8 mouse cellular contexts compared by ENCODE assay signal in the genomic region with DNA sequence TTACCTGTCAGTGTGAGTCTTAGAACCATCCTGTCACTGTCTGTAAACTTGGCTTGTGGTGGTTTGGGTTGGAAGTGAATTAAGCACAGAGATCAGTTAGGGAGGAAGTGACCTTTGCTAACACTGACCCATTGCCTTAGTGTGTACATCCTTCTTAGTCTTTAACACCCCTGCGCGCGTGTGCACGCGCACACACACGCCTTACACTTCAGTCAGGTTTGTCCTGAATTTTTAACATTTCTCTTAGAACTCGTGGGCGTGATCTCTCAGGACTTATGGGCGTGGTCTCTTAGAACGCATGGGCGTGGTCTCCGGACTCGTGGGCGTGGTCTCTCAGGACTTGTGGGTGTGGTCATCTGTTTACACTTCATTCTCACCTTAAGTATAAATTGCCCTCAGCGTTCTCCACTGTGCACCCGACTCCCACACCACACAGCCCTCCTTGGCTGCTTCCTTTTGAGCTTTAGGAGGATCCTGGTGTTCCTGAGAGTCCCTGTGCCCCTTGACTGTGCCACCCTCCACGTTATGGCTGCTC. TPM values are rescaled to one million over a fixed set of nuclear protein-coding genes. Genes with fewer than 3 reads are reported as not detected.
DNase-seq lines count a peak whose midpoint lies in the region; ATAC-seq and TF ChIP-seq lines count a peak whose summit lies in the region.
"Had no signal": no experiment of that assay in that cellular context is flagged by ENCODE, and none has a peak within 500 bp of the region (broad histone marks: within the 10 kb centered on the region; RNA-seq: fewer than 3 reads in every experiment).

No protein-coding gene starts in this region.

- H3K27me3 ChIP-seq in lung, embryonic 15.5 days, result no peaks in the 10 kb centered on the region
- no peaks in the 10 kb centered on the region for H3K27me3 ChIP-seq in erythroblast, embryonic 14.5 days (ENCODE audit: control insufficient read depth)
- no peaks in the 10 kb centered on the region for H3K27me3 ChIP-seq in forebrain, embryonic 12.5 days

- no peak overlapping the region for H3K4me3 ChIP-seq in lung, embryonic 15.5 days
- H3K4me3 ChIP-seq in lung, adult 2 months (replicated peaks; ENCODE audit: extremely low read depth, low read depth, low read length), result no peak overlapping the region
- H3K4me3 ChIP-seq in bone marrow, adult 2 months (replicated peaks; ENCODE audit: control insufficient read depth, low read depth, low read length), result no peak overlapping the region
- peak overlapping the region; percentile 5 for H3K4me3 ChIP-seq in erythroblast, embryonic 14.5 days (replicated peaks)
- no peak overlapping the region for H3K4me3 ChIP-seq in forebrain, embryonic 12.5 days (replicated peaks)

- H3K4me1 ChIP-seq in lung, embryonic 15.5 days, result peaks cover 38% of the 10 kb centered on the region
- H3K4me1 ChIP-seq in lung, adult 2 months (ENCODE audit: control insufficient read depth, insufficient read depth, low read length), result peaks cover 39% of the 10 kb centered on the region
- H3K4me1 ChIP-seq in bone marrow, adult 2 months (ENCODE audit: control insufficient read depth, insufficient read depth, low read length), result peaks cover 10% of the 10 kb centered on the region
- peaks cover 37% of the 10 kb centered on the region for H3K4me1 ChIP-seq in erythroblast, embryonic 14.5 days (ENCODE audit: control insufficient read depth)
- peaks cover 32% of the 10 kb centered on the region for H3K4me1 ChIP-seq in forebrain, embryonic 12.5 days

- H3K36me3 ChIP-seq in lung, embryonic 15.5 days, result 0 out of 2 replicates have a peak, but pooled peaks cover 4% of the 10 kb centered on the region
- peaks cover 5% of the 10 kb centered on the region; the same call in 1 of the 2 replicates for H3K36me3 ChIP-seq in erythroblast, embryonic 14.5 days (ENCODE audit: control insufficient read depth)
- H3K36me3 ChIP-seq in forebrain, embryonic 12.5 days (replicated peaks), result peaks cover 11% of the 10 kb centered on the region; the same call in 1 of the 2 replicates

- no peaks in the 10 kb centered on the region for H3K9me3 ChIP-seq in lung, embryonic 15.5 days
- H3K9me3 ChIP-seq in erythroblast, embryonic 14.5 days (ENCODE audit: control insufficient read depth, low read length), result no peaks in the 10 kb centered on the region
- H3K9me3 ChIP-seq in forebrain, embryonic 12.5 days, result no peaks in the 10 kb centered on the region

- DNase-seq in lung, adult 2 months, result no peak
- DNase-seq in adrenal gland, postnatal 36 days, result no peak

- 49% methylated on average over 17 of the region's 17 CpGs for WGBS in lung, embryonic 15.5 days
- 45% methylated on average over 17 of the region's 17 CpGs for WGBS in lung, adult 2 months
- 78% methylated on average over 17 of the region's 17 CpGs for WGBS in bone marrow, adult 2 months
- WGBS in forebrain, embryonic 12.5 days, result 81% methylated on average over 17 of the region's 17 CpGs

- H3K27ac ChIP-seq in lung, embryonic 15.5 days, result 0 out of 2 replicates have a peak overlapping the region, but pooled peaks have one; percentile 8
- peak overlapping the region; percentile 1; the same call in 1 of the 2 replicates for H3K27ac ChIP-seq in bone marrow, adult 2 months (ENCODE audit: control insufficient read depth, insufficient read depth, low read depth, low read length, poor library complexity)
- no peak overlapping the region for H3K27ac ChIP-seq in forebrain, embryonic 12.5 days

- no peak for TF ChIP-seq CTCF in lung, adult 2 months (IDR thresholded peaks at IDR 0.05; ENCODE audit: insufficient read depth, low read length)
- no peak for TF ChIP-seq CTCF in bone marrow, adult 2 months (IDR thresholded peaks at IDR 0.05; ENCODE audit: control insufficient read depth, insufficient read depth, low read length)

- ATAC-seq in lung, embryonic 15.5 days (ENCODE audit: borderline replicate concordance, extremely low read depth, low FRiP score, low TSS enrichment), result no peak
- peak; percentile 76 for ATAC-seq in megakaryocyte progenitor cell, adult 5-6 weeks (replicated peaks; ENCODE audit: poor library complexity)
- no peak for ATAC-seq in forebrain, embryonic 12.5 days (ENCODE audit: low FRiP score)

- no peak overlapping the region for H3K9ac ChIP-seq in lung, embryonic 15.5 days
- H3K9ac ChIP-seq in forebrain, embryonic 12.5 days, result no peak overlapping the region

- no peak overlapping the region for H3K4me2 ChIP-seq in lung, embryonic 15.5 days
- H3K4me2 ChIP-seq in forebrain, embryonic 12.5 days, result no peak overlapping the region
- H3K4me2 ChIP-seq: midbrain, embryonic 11.5 days had no signal

- no peak for TF ChIP-seq POLR2A in lung, adult 2 months (IDR thresholded peaks at IDR 0.05; ENCODE audit: borderline replicate concordance, extremely low read depth, low read depth, low read length)
- no peak for TF ChIP-seq POLR2A in bone marrow, adult 2 months (IDR thresholded peaks at IDR 0.05; ENCODE audit: borderline replicate concordance, control insufficient read depth, low read depth, low read length)

RNA-seq across cellular contexts. Expression of a gene that starts 39.1 kb away (rescaled TPM):
- 23.1 and 25.9 TPM in 2 replicates for polyA plus RNA-seq in lung, embryonic 15.5 days (2015; fragmentation: Nextera tagmentation; extraction: Ambion mirVana)
- polyA plus RNA-seq in lung, adult 2 months (2012; rRNA removed), result 233 and 359 TPM in 2 replicates
- polyA plus RNA-seq in bone marrow, adult 2 months (2011; ENCODE audit: insufficient read depth, insufficient read length, low replicate concordance, missing spikeins), result 26.8 and 37.7 TPM in 2 replicates
- 107 and 129 TPM in 2 replicates for polyA plus RNA-seq in erythroblast, embryonic 14.5 days (2012)
- 89.7 and 162 TPM in 2 replicates for total RNA-seq in megakaryocyte progenitor cell, adult 5-6 weeks (2015)
- 16.1 and 29.6 TPM in 2 replicates for total RNA-seq in megakaryocyte progenitor cell, adult 5-6 weeks (2017)
- polyA plus RNA-seq in forebrain, embryonic 12.5 days (2016; fragmentation: Nextera tagmentation; extraction: Ambion mirVana), result 39.8 and 47.2 TPM in 2 replicates
- 10 to 100 TPM; 56.9 to 62.5 TPM for total RNA-seq in adrenal gland, postnatal 36 days (2021)

RNA-seq across cellular contexts. Expression of a gene that starts 39.7 kb away (rescaled TPM):
- 97.3 and 102 TPM in 2 replicates for polyA plus RNA-seq in lung, embryonic 15.5 days (2015; fragmentation: Nextera tagmentation; extraction: Ambion mirVana)
- polyA plus RNA-seq in lung, adult 2 months (2012; rRNA removed), result 86.3 and 93.3 TPM in 2 replicates
- polyA plus RNA-seq in bone marrow, adult 2 months (2011; ENCODE audit: insufficient read depth, insufficient read length, low replicate concordance, missing spikeins), result 9.8 and 23.4 TPM in 2 replicates
- 0.23 and 0.28 TPM in 2 replicates for polyA plus RNA-seq in erythroblast, embryonic 14.5 days (2012)
- total RNA-seq in megakaryocyte progenitor cell, adult 5-6 weeks (2015), result 99.7 and 123 TPM in 2 replicates
- total RNA-seq in megakaryocyte progenitor cell, adult 5-6 weeks (2017), result 42.2 and 48.3 TPM in 2 replicates
- polyA plus RNA-seq in forebrain, embryonic 12.5 days (2016; fragmentation: Nextera tagmentation; extraction: Ambion mirVana), result 99.9 and 105 TPM in 2 replicates
- 100 to 1,000 TPM; 159 to 160 TPM for total RNA-seq in adrenal gland, postnatal 36 days (2021)
